Mouse (Mus musculus) urinary bladder, postnatal 25 days (tissue): Measurements from ENCODE around the gene Prrg2.
"Not testable (repeated sequence)": the region's sequence is repeated elsewhere in the genome, so short reads cannot be mapped to it uniquely, and the experiment has no call there.

Experiments
- DNase-seq: peaks from one replicate; pipeline ENCODE4 v3.0.0; 2022; ENCODE audit warnings: low spot score

Gene Prrg2

GRCm38 (mm10) chr7:45035631-45036030 is 26.8 kb downstream of the Prrg2 start:
- no peak for DNase-seq

DNA sequence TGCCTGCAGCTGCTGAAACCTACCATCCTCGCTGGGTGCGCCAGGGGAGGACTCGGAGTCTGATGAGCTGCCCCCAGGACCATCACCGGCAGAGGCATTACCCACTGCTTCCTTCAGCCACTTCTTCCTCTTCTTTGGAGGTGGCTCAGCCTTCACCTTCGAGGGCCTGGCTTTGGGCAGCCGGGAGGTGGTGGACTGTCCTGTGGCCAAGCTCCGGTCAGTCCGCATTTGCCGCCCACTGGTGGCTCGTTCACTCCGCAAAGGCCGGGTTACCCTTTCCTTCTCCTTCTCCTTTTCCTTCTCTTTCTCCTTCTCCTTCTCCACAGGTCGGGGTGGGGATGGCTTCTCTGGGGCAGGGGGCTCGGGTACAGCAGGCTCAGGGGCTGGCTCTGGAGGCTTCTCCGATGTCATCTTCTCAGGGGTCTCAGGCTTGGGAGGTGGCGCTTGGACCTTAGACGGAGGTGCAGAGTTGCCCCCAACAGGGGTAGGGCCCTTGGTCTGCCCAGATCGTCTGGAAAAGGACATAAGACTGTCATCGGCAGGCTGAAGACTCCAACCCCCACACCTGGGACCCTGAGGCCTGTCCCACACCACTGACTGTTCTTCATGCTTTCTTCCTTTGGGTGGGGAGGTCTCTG is 28.6 kb downstream of the Prrg2 start:
- DNase-seq = no peak

DNA sequence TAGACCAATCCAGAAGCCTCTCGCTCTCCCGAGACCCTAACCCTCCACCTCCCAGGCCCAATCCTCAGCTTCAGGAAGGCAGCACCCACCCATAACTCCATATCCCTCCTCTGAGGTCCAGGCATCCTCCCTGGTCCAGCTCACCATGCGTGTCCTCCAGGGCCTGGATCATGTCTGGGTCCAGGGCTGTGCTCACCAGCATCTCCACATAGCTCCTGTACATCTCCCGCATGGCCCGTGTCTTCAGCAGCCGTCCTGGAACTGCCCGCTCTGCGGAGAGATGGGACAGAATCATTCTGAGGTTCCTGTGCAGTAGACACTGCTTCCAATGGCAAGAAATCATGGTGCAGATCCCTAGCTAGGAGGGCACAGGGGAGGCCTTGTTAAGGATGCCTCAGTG is 31.6 kb downstream of the Prrg2 start:
- no peak for DNase-seq

DNA sequence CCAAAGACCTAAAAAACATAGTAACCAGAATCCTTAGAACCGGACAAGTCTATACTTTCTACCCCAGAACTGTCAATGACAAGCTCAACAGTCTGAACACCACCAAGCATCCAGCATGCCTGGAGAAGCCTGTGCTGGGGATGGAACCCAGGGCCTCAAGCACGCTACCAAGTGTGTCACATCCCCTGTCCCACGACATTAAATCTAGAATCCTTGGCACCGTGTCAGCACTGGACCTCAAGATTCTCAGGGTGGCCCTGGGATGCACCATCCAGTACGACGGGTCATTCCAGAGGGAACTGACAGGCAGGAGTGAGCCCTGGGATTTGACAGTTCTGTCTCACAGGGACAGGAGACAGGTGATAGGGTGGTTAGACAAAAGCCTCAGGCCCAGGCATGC is 32.5 kb downstream of the Prrg2 start:
- no peak for DNase-seq

DNA sequence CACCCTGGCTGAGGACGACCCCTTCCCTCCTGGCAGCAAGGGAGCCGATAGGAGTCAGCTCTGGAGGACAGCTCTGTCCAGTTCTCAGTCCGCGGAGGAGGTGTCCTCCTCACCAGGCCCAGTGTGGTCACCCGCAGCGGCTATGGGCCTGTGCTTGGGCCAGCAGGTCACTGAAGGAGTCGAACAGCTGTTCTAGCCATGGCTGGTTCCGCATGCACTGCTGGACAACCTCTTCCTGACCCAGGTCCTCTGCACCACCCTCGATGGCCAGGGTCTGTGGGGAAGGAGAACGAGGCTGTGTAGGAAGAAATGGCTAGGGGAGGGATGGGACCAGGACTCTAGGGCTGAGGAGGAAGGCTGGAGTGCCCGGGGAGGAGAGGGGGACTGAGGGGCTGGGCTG is 34.1 kb downstream of the Prrg2 start:
- no peak for DNase-seq

GRCm38 (mm10) chr7:45027761-45028160 is 34.7 kb downstream of the Prrg2 start:
- no peak for DNase-seq

GRCm38 (mm10) chr7:45026256-45026655 is 36.2 kb downstream of the Prrg2 start:
- no peak for DNase-seq

GRCm38 (mm10) chr7:45025601-45026220 is 36.8 kb downstream of the Prrg2 start:
- DNase-seq = no peak

DNA sequence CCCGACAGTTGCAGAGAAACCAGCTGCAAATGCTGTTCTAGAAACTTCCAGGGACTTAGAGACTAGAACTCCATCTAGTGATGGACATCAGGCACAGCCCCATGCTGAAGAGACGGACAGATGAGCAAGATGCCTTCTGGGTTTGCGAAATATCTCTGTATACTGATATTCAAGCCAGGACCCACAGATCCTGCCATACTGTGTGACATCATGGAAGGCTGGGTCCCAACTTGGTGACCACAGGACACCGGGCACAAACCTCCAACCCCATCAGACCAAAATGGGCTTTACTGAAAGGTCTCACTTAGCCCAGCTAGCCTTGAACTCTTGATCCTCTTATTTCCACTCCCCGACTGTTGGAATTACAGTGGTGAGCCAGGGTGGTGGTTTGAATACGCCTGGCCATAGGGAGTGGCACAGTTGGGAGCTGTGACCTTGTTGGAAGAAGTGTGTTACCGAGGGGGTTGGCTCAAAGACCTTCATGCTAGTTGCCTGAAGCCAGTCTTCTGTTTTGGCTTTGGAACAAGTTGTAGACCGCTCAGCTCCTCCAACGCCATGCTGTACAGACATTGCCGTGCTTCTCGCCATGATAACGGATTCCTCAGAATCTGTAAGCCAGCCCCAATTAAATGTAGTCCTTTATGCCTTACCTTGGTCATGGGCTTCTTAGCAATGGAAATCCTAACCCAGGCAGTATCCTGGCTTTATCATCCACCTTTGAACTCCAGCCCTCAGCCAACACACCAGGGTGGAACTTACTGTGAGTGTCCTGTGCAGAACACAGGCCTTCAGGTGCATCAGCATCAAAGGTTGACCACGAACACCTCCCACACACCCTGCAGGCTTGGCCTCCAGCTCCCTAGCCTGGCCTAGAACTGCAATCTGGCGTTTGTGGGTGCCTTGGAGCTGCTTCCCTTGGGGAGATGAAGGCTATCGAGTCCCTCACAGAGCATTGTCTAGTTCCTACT is 37.9 kb downstream of the Prrg2 start:
- DNase-seq = no peak

DNA sequence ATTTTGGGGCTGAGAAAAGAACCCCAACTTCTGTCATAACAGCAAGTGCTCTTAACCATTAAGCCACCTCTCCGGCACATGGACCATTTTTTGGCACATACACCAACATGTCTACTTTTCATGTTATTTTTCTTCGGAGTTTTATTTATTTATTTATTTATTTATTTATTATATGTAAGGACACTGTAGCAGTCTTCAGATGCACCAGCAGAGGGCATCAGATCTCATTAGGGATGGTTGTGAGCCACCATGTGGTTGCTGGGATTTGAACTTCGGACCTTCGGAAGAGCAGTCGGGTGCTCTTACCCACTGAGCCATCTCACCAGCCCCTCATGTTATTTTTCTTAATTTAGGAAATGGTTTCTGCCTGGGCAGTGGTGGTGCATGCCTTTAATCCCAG is 38.8 kb downstream of the Prrg2 start:
- DNase-seq = not testable (repeated sequence)

- no peak for DNase-seq
Observed at GRCm38 (mm10) chr7:45020225-45020624, 42.3 kb downstream of the Prrg2 start.

GRCm38 (mm10) chr7:45019031-45019571 is 43.4 kb downstream of the Prrg2 start:
- DNase-seq = peak; percentile 48

GRCm38 (mm10) chr7:45017242-45018061 is 45.0 kb downstream of the Prrg2 start, which contains the start of gene Rras:
Rras (plus strand) TSS chr7:45017961.
- peak; percentile 80 for DNase-seq

- no peak for DNase-seq
Observed at GRCm38 (mm10) chr7:45016761-45017160, 45.7 kb downstream of the Prrg2 start.

DNA sequence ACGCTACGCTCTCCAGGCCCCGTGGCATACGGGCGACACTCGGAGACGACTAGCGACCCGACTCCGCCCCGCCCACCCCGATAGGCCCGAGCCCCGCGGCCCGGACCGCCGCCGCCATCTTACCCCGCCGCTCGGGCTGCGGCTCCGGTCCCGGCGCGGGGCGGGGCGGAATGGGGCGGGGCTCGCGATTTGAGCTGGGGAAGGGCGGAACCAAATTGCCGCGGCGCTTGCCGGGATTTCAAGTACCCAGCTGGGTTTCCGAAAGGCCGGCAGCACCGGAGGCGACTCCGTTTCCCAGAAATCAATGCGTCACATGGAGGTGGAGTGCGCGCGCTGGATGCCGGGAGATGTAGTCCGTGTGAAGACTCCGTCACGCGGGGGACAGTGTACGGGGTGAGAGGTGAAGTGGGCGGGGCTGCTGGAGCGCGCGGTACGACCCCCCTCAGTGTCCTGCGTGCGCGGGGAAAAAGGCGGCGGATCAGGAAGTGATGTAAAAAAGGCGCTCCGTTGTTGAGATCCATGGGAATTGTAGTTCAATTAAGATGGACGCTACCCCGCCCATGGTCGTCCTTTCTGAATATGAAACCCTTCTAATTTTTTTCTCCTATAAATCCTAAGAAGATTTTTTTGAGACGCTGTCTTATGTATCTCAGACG is 46.4 kb downstream of the Prrg2 start, which contains the start of gene Scaf1:
Gene Scaf1 (minus strand): TSS at position 407 of the 656 bp plus-strand sequence.
- DNase-seq = peak; percentile 95

GRCm38 (mm10) chr7:45015344-45015956 is 47.0 kb downstream of the Prrg2 start:
- DNase-seq = no peak

GRCm38 (mm10) chr7:45014096-45014451 is 48.4 kb downstream of the Prrg2 start:
- no peak for DNase-seq

GRCm38 (mm10) chr7:45013366-45014095 is 48.9 kb downstream of the Prrg2 start:
- DNase-seq = no peak

DNA sequence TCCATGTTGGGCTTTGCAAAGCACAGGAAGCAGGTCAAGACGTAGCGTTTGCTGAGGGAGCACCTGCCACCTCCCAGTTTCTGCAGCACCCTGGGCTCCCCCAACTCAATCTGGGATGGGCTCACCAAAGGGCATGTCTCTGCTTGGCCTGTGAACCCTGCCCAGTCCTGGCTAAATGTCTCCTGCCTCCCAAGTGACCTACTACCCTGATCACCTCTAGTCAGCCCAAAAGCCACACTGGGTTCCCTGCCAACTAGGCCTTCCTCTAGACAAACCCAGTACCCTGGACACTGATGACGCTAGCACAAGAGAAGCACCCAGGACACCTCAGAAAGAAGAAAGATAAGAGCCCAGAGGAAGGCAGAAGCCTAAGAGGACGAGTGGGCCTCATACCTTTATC is 49.7 kb downstream of the Prrg2 start:
- DNase-seq = no peak

DNA sequence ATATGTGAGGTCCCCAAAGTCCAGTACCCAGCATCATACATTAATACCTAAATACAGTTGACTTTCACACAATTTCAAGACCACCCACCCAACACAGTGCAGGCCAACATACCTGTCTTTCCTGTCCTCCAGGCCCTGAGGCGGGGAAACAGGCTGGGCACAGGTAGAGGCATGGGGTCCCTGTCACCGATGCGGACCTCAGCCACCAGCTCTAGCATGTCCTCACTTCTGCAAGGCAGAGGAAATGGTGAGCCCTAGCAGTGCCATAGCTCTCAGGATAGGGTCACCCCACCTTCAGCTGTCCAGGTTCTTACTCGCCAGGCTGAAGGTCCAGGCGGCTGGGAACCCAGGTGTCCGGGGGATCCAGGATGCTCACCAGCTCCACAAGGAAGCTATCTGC is 50.5 kb downstream of the Prrg2 start:
- no peak for DNase-seq
